Mouse (Mus musculus) liver, embryonic 15.5 days (tissue): ENCODE results near the gene Enpep. TPM values are rescaled to one million over a fixed set of nuclear protein-coding genes. Genes with fewer than 3 reads are reported as not detected.

Source experiments
- ATAC-seq: fragments of 200-750 bp; cut with Nextera tagmentation; 2 replicates; pipeline ENCODE4 v1.8.0; 2017; ENCODE audit warnings: moderate number of reproducible peaks, mild to moderate bottlenecking, moderate library complexity; ENCODE audit not compliant: insufficient read depth
- H3K27ac ChIP-seq: fragments of 300-500 bp; sonication (generic); replicated peaks from 2 replicates; pipeline ENCODE4 v1.5.1; 2015; ENCODE audit warnings: mild to moderate bottlenecking, inconsistent platforms
- H3K27me3 ChIP-seq: fragments of 300-500 bp; sonication (generic); 2 replicates; pipeline ENCODE4 v1.6.1; 2015; ENCODE audit warnings: mild to moderate bottlenecking, inconsistent platforms
- H3K36me3 ChIP-seq: fragments of 300-500 bp; sonication (generic); replicated peaks from 2 replicates; pipeline ENCODE4 v1.6.1; 2015; ENCODE audit warnings: moderate library complexity, mild to moderate bottlenecking, inconsistent platforms
- H3K4me1 ChIP-seq: fragments of 300-500 bp; sonication (generic); replicated peaks from 2 replicates; pipeline ENCODE4 v1.6.1; 2015; ENCODE audit warnings: inconsistent platforms
- H3K4me2 ChIP-seq: fragments of 300-500 bp; sonication (generic); 2 replicates; pipeline ENCODE4 v1.6.1; 2015; ENCODE audit warnings: moderate library complexity, mild to moderate bottlenecking, inconsistent platforms
- H3K4me3 ChIP-seq: fragments of 300-500 bp; sonication (generic); replicated peaks from 2 replicates; pipeline ENCODE4 v1.5.1; 2015; ENCODE audit warnings: mild to moderate bottlenecking, inconsistent platforms
- H3K9ac ChIP-seq: fragments of 300-500 bp; sonication (generic); 2 replicates; pipeline ENCODE4 v1.6.1; 2015; ENCODE audit warnings: moderate library complexity, mild to moderate bottlenecking, inconsistent platforms
- H3K9me3 ChIP-seq: fragments of 300-500 bp; sonication (generic); replicated peaks from 2 replicates; pipeline ENCODE4 v1.6.1; 2016; ENCODE audit warnings: inconsistent platforms
- WGBS: fragments of 180-500 bp; shearing (Covaris S2); methylation state at CpG from one replicate; pipeline ENCODE4 v1.1.7; 2015; ENCODE audit warnings: mixed read lengths; ENCODE audit not compliant: insufficient replicate concordance; 5-methylcytosine and 5-hydroxymethylcytosine counted together
- polyA plus RNA-seq: library from polyadenylated mRNA; unstranded; fragments of >200 nt; fragmentation: Nextera tagmentation; extraction: Ambion mirVana; gene quantifications from 2 replicates; pipeline ENCODE4 v1.2.1, GENCODE M21; 2015

The Enpep gene
- polyA plus RNA-seq, 1 experiment from 2014 or later, result 4.0 TPM

- H3K4me1 ChIP-seq, result no peaks in the 10 kb centered on the region
- no peak for ATAC-seq
- H3K27ac ChIP-seq, result no peak overlapping the region
- H3K9ac ChIP-seq, result no peak overlapping the region
- no peak overlapping the region for H3K4me2 ChIP-seq
- H3K4me3 ChIP-seq, result no peak overlapping the region
- WGBS, result 84% methylated on average over 1 of the region's 1 CpGs
- no peaks in the 10 kb centered on the region for H3K36me3 ChIP-seq
- no peaks in the 10 kb centered on the region for H3K27me3 ChIP-seq
- no peaks in the 10 kb centered on the region for H3K9me3 ChIP-seq
Observed at GRCm38 (mm10) chr3:129342767-129343166, 10.2 kb upstream of the Enpep start.

- no peak overlapping the region for H3K4me3 ChIP-seq
- H3K9ac ChIP-seq, result no peak overlapping the region
- H3K36me3 ChIP-seq, result no peaks in the 10 kb centered on the region
- H3K4me2 ChIP-seq, result no peak overlapping the region
- H3K4me1 ChIP-seq, result no peaks in the 10 kb centered on the region
- no peaks in the 10 kb centered on the region for H3K9me3 ChIP-seq
- H3K27me3 ChIP-seq, result no peaks in the 10 kb centered on the region
- no peak for ATAC-seq
- no peak overlapping the region for H3K27ac ChIP-seq
Observed at GRCm38 (mm10) chr3:129341066-129341465, 8.5 kb upstream of the Enpep start.

- H3K27me3 ChIP-seq, result no peaks in the 10 kb centered on the region
- no peak overlapping the region for H3K4me2 ChIP-seq
- no peak for ATAC-seq
- 29% methylated on average over 14 of the region's 14 CpGs for WGBS
- no peak overlapping the region for H3K4me3 ChIP-seq
- H3K36me3 ChIP-seq, result no peaks in the 10 kb centered on the region
- H3K9me3 ChIP-seq, result no peaks in the 10 kb centered on the region
- no peaks in the 10 kb centered on the region for H3K4me1 ChIP-seq
- no peak overlapping the region for H3K27ac ChIP-seq
- no peak overlapping the region for H3K9ac ChIP-seq
Observed at GRCm38 (mm10) chr3:129338296-129339091, 6.0 kb upstream of the Enpep start.

GRCm38 (mm10) chr3:129332142-129332541 lies 378 bp downstream of the Enpep start:
- Histone ChIP-seq H3K27me3 (no peaks in the 10 kb centered on the region), H3K4me3 (peak overlapping the region; percentile 48), H3K27ac (no peak overlapping the region), H3K9ac (no peak overlapping the region), H3K4me2 (peak overlapping the region; percentile 54), H3K9me3 (no peaks in the 10 kb centered on the region), H3K36me3 (no peaks in the 10 kb centered on the region), H3K4me1 (no peaks in the 10 kb centered on the region)
- WGBS, result 45% methylated on average over 7 of the region's 7 CpGs
- no peak for ATAC-seq

- H3K9ac ChIP-seq, result no peak overlapping the region
- peak; percentile 18; the same call in 1 of the 2 replicates for ATAC-seq
- 71% methylated on average over 6 of the region's 6 CpGs for WGBS
Observed at GRCm38 (mm10) chr3:129331427-129331826, 1.1 kb downstream of the Enpep start.

GRCm38 (mm10) chr3:129328056-129328455 lies 4.5 kb downstream of the Enpep start:
- H3K36me3 ChIP-seq, result no peaks in the 10 kb centered on the region
- H3K4me1 ChIP-seq, result no peaks in the 10 kb centered on the region
- H3K4me2 ChIP-seq, result no peak overlapping the region
- no peak for ATAC-seq
- H3K4me3 ChIP-seq, result no peak overlapping the region
- no peaks in the 10 kb centered on the region for H3K9me3 ChIP-seq
- no peak overlapping the region for H3K9ac ChIP-seq
- WGBS, result 70% methylated on average over 4 of the region's 4 CpGs
- H3K27ac ChIP-seq, result no peak overlapping the region
- no peaks in the 10 kb centered on the region for H3K27me3 ChIP-seq

More at GRCm38 (mm10) chr3:129331427-129331826, 1.1 kb downstream of the Enpep start:
- Histone ChIP-seq H3K27ac (no peak overlapping the region), H3K36me3 (no peaks in the 10 kb centered on the region), H3K27me3 (no peaks in the 10 kb centered on the region), H3K4me2 (peak overlapping the region; percentile 54), H3K9me3 (no peaks in the 10 kb centered on the region), H3K4me1 (no peaks in the 10 kb centered on the region), H3K4me3 (peak overlapping the region; percentile 48)

GRCm38 (mm10) chr3:129321585-129321984 lies 10.9 kb downstream of the Enpep start:
- no peak for ATAC-seq
- 54% methylated on average over 6 of the region's 6 CpGs for WGBS
- Histone ChIP-seq H3K4me2 (no peak overlapping the region), H3K9me3 (no peaks in the 10 kb centered on the region), H3K27me3 (no peaks in the 10 kb centered on the region), H3K9ac (no peak overlapping the region), H3K27ac (no peak overlapping the region), H3K4me1 (no peaks in the 10 kb centered on the region), H3K36me3 (no peaks in the 10 kb centered on the region), H3K4me3 (no peak overlapping the region)

GRCm38 (mm10) chr3:129317032-129317729 lies 15.3 kb downstream of the Enpep start:
- 66% methylated on average over 17 of the region's 17 CpGs for whole genome bisulfite sequencing
- Histone ChIP-seq H3K4me1 (no peaks in the 10 kb centered on the region), H3K9ac (no peak overlapping the region), H3K36me3 (no peaks in the 10 kb centered on the region), H3K27me3 (no peaks in the 10 kb centered on the region), H3K27ac (no peak overlapping the region), H3K9me3 (no peaks in the 10 kb centered on the region), H3K4me3 (no peak overlapping the region), H3K4me2 (no peak overlapping the region)
- ATAC-seq, result no peak

- Histone ChIP-seq H3K36me3 (no peaks in the 10 kb centered on the region), H3K9me3 (no peaks in the 10 kb centered on the region), H3K27me3 (no peaks in the 10 kb centered on the region), H3K27ac (no peak overlapping the region), H3K9ac (no peak overlapping the region), H3K4me2 (no peak overlapping the region), H3K4me3 (no peak overlapping the region), H3K4me1 (no peaks in the 10 kb centered on the region)
- 66% methylated on average over 7 of the region's 7 CpGs for WGBS
- no peak for ATAC-seq
Observed at GRCm38 (mm10) chr3:129313671-129314415, 18.7 kb downstream of the Enpep start.

- no peaks in the 10 kb centered on the region for H3K36me3 ChIP-seq
- 61% methylated on average over 2 of the region's 2 CpGs for WGBS
- H3K27me3 ChIP-seq, result no peaks in the 10 kb centered on the region
- no peak overlapping the region for H3K9ac ChIP-seq
- H3K27ac ChIP-seq, result no peak overlapping the region
- H3K4me3 ChIP-seq, result no peak overlapping the region
- H3K9me3 ChIP-seq, result no peaks in the 10 kb centered on the region
- H3K4me2 ChIP-seq, result no peak overlapping the region
- ATAC-seq, result no peak
- H3K4me1 ChIP-seq, result no peaks in the 10 kb centered on the region
Observed at GRCm38 (mm10) chr3:129313221-129313620, 19.3 kb downstream of the Enpep start.

- no peak for ATAC-seq
- no peak overlapping the region for H3K4me2 ChIP-seq
- no peak overlapping the region for H3K4me3 ChIP-seq
- no peaks in the 10 kb centered on the region for H3K9me3 ChIP-seq
- no peaks in the 10 kb centered on the region for H3K36me3 ChIP-seq
- WGBS, result 72% methylated on average over 8 of the region's 8 CpGs
- no peak overlapping the region for H3K9ac ChIP-seq
- H3K27me3 ChIP-seq, result no peaks in the 10 kb centered on the region
- H3K27ac ChIP-seq, result no peak overlapping the region
- no peaks in the 10 kb centered on the region for H3K4me1 ChIP-seq
Observed at GRCm38 (mm10) chr3:129312511-129312910, 20.0 kb downstream of the Enpep start.
